Mouse (Mus musculus) bone marrow, adult 2 months (tissue): ENCODE results near the gene Rbm26. TPM values are rescaled to one million over a fixed set of nuclear protein-coding genes. Genes with fewer than 3 reads are reported as not detected.

Experiments
- H3K27ac ChIP-seq: fragments of 200-500 bp; 2 replicates; pipeline ENCODE4 v1.5.1; 2012; ENCODE audit warnings: low read depth, mild to moderate bottlenecking, control low read depth, inconsistent platforms, low read length; ENCODE audit not compliant: control insufficient read depth, poor library complexity, insufficient read depth
- H3K4me1 ChIP-seq: fragments of 200-500 bp; 2 replicates; pipeline ENCODE4 v1.6.1; 2011; ENCODE audit warnings: low read length; ENCODE audit not compliant: control insufficient read depth, insufficient read depth
- H3K4me3 ChIP-seq: fragments of 200-500 bp; replicated peaks from 2 replicates; pipeline ENCODE3; 2011; ENCODE audit warnings: mild to moderate bottlenecking, low read depth, low read length, control low read depth; ENCODE audit not compliant: control insufficient read depth
- CTCF ChIP-seq: fragments of 200-500 bp; IDR thresholded peaks from 2 replicates; pipeline ENCODE4 v1.5.1; 2011; ENCODE audit warnings: low read length, control low read depth; ENCODE audit not compliant: control insufficient read depth, insufficient read depth
- POLR2A ChIP-seq: fragments of 200-500 bp; IDR thresholded peaks from 2 replicates; pipeline ENCODE4 v1.6.1; 2011; ENCODE audit warnings: low read depth, mild to moderate bottlenecking, control low read depth, low read length, borderline replicate concordance; ENCODE audit not compliant: control insufficient read depth
- WGBS: fragments of 180-500 bp; shearing (Covaris S2); methylation state at CpG from one replicate; pipeline ENCODE4 v1.1.7; 2018; 5-methylcytosine and 5-hydroxymethylcytosine counted together
- polyA plus RNA-seq: library from polyadenylated mRNA; stranded (reverse); fragments of >200 nt; gene quantifications from 2 replicates; pipeline ENCODE4 v1.2.4, GENCODE M21; 2011; ENCODE audit warnings: low replicate concordance; ENCODE audit not compliant: missing spikeins, insufficient read depth, insufficient read length

Gene Rbm26
- polyA plus RNA-seq, 1 experiment, result 35.4 TPM

DNA sequence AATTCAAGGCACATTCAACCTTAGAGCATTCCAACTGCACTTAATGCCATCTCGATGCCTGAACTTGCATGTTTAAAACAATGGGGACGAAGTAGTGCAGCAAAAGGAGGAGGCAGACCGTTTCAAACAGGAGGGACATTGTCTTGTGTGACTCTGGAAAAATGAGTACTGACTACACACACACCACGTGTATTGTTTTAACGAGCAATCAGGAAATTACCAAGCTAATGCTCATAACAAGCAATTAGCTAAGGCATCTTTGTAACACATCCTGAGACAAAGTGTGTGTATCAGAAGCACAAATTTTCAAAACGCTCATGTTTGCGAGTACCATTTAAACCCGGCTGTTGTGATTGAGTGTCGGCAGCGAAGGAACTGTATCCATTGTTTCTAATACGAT, 93.0 kb downstream of the Rbm26 start:
- Histone ChIP-seq H3K4me3 (no peak overlapping the region), H3K27ac (no peak overlapping the region), H3K4me1 (no peaks in the 10 kb centered on the region)
- TF ChIP-seq CTCF (no peak), POLR2A (no peak)
- WGBS, result 79% methylated on average over 11 of the region's 11 CpGs

DNA sequence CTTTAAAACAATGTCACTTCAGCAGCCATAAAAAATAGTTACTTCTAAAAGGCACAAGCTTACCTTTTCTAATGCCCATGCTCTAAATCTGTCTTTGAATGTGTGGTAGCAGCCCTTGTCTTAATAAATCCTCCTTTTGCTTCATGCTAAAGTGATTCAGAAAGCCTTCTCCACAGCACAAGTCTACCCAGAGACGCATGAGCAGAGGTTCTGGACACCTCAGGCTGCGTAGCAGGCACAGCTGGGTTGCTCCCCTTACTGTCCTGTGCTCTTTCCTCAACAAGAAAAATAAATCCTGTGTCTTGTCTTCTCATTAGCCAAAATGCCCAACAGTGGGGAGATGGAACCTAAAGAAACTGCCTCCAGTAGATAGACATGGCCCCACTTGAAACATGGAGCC, 102.4 kb downstream of the Rbm26 start:
- TF ChIP-seq CTCF (no peak), POLR2A (no peak)
- Histone ChIP-seq H3K27ac (no peak overlapping the region), H3K4me1 (no peaks in the 10 kb centered on the region), H3K4me3 (no peak overlapping the region)
- 83% methylated on average over 2 of the region's 2 CpGs for WGBS

DNA sequence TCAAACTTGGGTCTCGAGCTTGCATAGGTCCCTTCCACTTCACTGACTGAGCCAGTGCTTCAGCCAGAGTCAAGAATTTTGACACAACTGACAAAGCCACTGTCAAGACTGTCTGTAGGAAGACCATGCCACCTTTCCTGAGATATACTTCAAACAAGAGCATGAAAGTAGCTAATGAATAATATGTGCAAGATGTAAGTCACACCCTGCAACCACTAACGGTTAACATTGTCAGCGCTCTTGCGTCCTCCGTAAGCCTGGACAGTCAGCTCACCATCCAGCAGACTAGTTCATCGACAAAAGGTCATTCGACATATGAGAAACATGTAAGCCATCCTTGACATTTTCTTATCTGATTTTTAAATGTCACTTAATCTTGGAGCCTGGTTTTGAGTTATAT, 102.8 kb downstream of the Rbm26 start:
- WGBS, result 87% methylated on average over 7 of the region's 7 CpGs
- Histone ChIP-seq H3K4me1 (no peaks in the 10 kb centered on the region), H3K27ac (no peak overlapping the region), H3K4me3 (no peak overlapping the region)
- TF ChIP-seq POLR2A (no peak), CTCF (no peak)

DNA sequence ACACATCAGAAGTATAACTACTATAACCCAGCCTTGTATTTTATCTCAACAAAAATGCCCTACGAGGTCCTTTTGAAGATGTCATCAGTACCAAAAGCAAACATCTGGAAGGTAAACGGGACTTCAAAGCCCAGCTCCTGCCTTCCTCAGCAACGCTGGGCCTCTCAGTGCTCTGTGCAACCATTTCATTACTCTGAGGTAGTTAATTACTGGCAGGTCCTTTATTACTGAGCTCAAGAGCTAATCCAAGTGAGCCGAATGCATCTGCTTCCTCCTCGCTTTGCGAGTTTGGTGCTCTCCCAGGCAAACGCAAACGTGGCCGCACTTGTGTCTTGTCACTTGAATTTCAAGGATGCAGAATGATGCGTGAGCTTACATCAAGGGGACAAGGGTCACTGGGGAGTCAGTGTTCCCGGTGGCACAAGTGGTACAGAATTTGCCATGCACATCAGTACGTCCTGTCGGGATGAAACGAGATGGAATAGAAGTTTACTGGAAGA, 106.1 kb downstream of the Rbm26 start:
- H3K4me1 ChIP-seq, result no peaks in the 10 kb centered on the region
- no peak overlapping the region for H3K4me3 ChIP-seq
- no peak overlapping the region for H3K27ac ChIP-seq
- WGBS, result 65% methylated on average over 14 of the region's 14 CpGs
- TF ChIP-seq POLR2A (no peak), CTCF (no peak)

DNA sequence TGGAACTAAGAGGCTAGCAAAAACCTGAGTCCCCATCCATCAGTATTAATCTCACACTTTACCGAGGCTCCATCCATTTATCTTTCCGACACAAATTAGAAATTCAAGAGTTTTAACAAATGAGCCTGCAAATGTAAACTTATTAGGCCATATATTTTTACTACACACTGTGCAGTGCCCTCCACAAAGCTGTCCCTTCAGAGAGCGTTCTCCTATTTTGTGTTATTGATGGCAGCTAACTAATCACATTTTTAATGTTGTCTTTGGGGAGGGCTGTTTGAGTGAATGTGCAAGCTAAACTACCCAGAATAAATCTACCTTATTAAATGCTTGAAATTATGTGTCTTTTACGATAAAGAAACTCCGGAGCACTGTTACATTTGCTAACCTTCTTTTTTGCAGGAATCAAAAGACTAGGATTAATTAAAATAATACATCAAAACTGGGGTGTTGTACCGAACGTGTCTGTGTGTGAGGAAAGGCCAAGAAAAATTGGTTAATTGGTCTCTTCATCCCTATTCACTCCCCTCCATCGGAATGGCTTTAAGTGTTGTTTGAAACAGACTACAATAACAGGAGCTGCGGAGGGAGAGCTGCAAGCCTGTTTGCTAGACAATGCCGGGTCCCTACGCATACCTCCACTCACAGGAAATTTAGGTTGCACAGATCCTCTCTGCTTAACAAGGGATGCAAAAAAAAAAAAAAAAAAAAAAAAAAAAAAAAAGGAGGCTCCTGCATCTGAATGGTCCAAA, 106.7 kb downstream of the Rbm26 start:
- 72% methylated on average over 11 of the region's 11 CpGs for WGBS
- H3K4me3 ChIP-seq, result no peak overlapping the region
- H3K27ac ChIP-seq, result no peak overlapping the region
- H3K4me1 ChIP-seq, result no peaks in the 10 kb centered on the region
- no peak for TF ChIP-seq CTCF
- no peak for TF ChIP-seq POLR2A

DNA sequence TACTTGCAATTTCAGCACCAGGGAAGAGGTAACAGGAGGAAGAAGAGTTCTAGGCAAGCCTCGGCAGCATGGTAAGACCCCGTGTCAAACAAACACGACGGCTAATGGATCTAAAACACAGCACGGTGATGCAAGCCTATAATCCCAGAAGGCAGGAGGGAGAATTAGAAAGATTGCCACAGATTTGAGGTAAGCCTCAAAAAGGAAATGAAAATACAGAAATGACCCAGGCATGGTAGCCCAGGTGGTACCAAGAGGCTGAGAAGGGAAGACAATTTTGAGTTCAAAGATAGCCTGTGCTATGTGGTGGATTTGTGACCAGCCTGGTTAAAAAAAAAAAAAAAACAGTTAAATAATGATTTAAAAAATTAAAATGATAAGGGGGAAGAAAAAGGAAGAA, 109.1 kb downstream of the Rbm26 start:
- WGBS, result 69% methylated on average over 5 of the region's 5 CpGs
- TF ChIP-seq CTCF, result no peak
- TF ChIP-seq POLR2A, result no peak
- H3K4me3 ChIP-seq, result no peak overlapping the region
- H3K4me1 ChIP-seq, result no peaks in the 10 kb centered on the region
- H3K27ac ChIP-seq, result no peak overlapping the region

DNA sequence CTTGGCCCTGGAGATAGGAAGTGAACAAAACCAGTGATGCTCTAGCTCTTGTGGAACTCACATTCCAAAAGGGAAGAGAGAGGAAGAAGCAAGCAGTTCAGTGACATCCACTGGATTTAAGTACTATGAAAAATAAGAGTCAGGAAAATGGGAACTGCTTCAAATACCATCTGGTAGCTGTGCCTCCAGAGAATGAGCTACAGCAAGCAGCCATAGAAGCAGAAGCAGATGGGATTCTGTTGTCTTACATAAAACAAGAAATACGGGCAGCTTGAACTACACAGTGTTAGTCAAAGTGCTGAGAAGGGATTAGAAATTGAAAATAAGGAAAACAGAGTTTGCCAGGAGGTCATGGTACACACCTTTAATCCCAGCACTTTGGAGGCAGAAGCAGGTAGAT, 112.9 kb downstream of the Rbm26 start:
- H3K4me3 ChIP-seq, result no peak overlapping the region
- TF ChIP-seq POLR2A (no peak), CTCF (no peak)
- no peaks in the 10 kb centered on the region for H3K4me1 ChIP-seq
- no peak overlapping the region for H3K27ac ChIP-seq
- 79% methylated on average over 1 of the region's 1 CpGs for WGBS

DNA sequence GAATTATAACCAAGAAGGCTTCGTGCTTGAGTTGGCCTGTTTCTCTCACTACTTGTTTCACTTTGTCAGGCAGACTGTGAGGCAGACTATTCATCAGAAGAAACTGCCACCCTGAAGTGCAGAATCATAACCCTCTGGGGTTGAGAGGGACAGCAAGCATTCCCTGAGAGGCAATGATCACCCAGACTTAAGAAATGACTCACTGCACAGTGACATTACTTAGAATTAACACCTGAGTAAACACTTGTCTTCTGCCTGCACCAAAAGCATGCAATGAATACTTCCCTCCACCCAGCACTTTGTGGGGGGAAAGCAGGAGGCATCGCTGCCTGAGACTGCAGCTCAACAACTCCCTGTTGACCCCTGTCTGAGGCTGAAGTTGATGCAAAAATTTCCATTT, 115.9 kb downstream of the Rbm26 start:
- Histone ChIP-seq H3K4me1 (no peaks in the 10 kb centered on the region), H3K4me3 (no peak overlapping the region), H3K27ac (no peak overlapping the region)
- TF ChIP-seq CTCF (no peak), POLR2A (no peak)
- WGBS, result 67% methylated on average over 2 of the region's 2 CpGs

DNA sequence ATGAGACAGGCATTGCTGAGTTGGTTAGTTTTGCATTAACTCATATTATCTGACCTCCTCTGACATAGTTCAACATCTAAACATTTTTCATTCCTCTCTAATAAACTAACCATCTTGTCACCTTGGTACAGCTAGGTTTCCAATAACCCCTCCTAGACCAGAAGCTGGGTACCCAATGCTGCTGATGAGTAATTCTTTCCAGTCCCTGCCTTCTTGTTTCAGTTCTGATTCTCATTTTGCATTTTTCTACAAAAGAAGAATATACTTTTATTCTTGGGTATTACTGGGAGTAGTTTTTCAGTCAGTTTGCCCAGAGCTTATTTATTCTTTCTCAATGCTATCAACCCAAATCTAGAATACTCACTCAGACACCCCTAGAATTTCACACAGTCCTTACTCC, 119.2 kb downstream of the Rbm26 start:
- Histone ChIP-seq H3K27ac (no peak overlapping the region), H3K4me3 (no peak overlapping the region), H3K4me1 (no peaks in the 10 kb centered on the region)
- TF ChIP-seq CTCF (no peak), POLR2A (no peak)

Other genes starting within 250 kb of the Rbm26 start
- gene Ndfip2, start 81.2 kb upstream of the Rbm26 start, polyA plus RNA-seq, result 3.9 and 7.2 TPM in 2 replicates